Comparison of ENCODE assay signal across 8 mouse cellular contexts in the genomic region with DNA sequence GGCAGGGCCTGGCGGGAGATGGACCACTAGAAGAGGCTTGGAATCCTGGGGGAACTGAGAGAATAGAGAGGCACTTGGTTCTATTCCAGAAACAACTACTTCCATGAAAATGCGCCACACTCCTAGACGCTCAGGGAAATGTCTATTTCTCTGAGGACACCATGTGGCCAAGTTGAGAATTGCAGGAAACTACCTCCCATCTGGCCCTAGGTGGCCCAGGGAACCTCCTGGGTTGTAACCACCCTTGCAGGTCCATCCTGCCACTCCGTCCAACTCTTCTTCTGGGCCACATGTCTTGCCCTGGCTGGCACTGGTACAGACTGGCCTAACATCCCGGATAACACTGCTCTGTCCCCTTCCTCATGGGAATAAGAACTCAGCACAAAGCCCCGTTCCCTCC. TPM values are rescaled to one million over a fixed set of nuclear protein-coding genes. Genes with fewer than 3 reads are reported as not detected.
A peak's percentile ranks its signal among the peaks of the same experiment; 100 is the strongest.
DNase-seq lines count a peak whose midpoint lies in the region; ATAC-seq and TF ChIP-seq lines count a peak whose summit lies in the region.

No protein-coding gene starts in this region.

- H3K79me3 ChIP-seq in C2C12 (ENCODE audit: low read depth), result no peaks in the 10 kb centered on the region

- H3K4me3 ChIP-seq in C2C12 (ENCODE audit: insufficient read depth, poor library complexity, severe bottlenecking), result no peak overlapping the region
- H3K4me3 ChIP-seq in embryonic facial prominence, embryonic 10.5 days, result no peak overlapping the region
- H3K4me3 ChIP-seq in heart, embryonic 13.5 days, result no peak overlapping the region
- H3K4me3 ChIP-seq in liver, embryonic 14.5 days (ENCODE audit: insufficient read depth in 1 of 2, low read depth in 2 of 2, low read length in 2 of 2), result no peak overlapping the region
- no peak overlapping the region for H3K4me3 ChIP-seq in neural tube, embryonic 13.5 days

- no peaks in the 10 kb centered on the region for H3K79me2 ChIP-seq in C2C12 (ENCODE audit: control insufficient read depth, insufficient read depth)

- no peak overlapping the region for H3K27ac ChIP-seq in embryonic facial prominence, embryonic 10.5 days (replicated peaks)
- H3K27ac ChIP-seq in heart, embryonic 13.5 days (replicated peaks), result no peak overlapping the region; the same call in 1 of the 2 replicates
- no peak overlapping the region for H3K27ac ChIP-seq in liver, embryonic 14.5 days
- H3K27ac ChIP-seq in neural tube, embryonic 13.5 days (replicated peaks), result no peak overlapping the region

- peak; percentile 46 for TF ChIP-seq CTCF in C2C12 (IDR thresholded peaks at IDR 0.05; ENCODE audit: control insufficient read depth, insufficient read depth, insufficient read length)
- TF ChIP-seq CTCF in liver, embryonic 14.5 days (IDR thresholded peaks at IDR 0.05; ENCODE audit: low read depth), result peak; percentile 77

- ATAC-seq in heart, embryonic 13.5 days (ENCODE audit: extremely low read depth, insufficient number of reproducible peaks, low FRiP score, low TSS enrichment), result peak; percentile 9; the same call in 1 of the 2 replicates
- ATAC-seq in liver, embryonic 14.5 days (ENCODE audit: insufficient read depth), result no peak
- ATAC-seq in neural tube, embryonic 13.5 days (ENCODE audit: low read depth), result peak; percentile 52

- no peaks in the 10 kb centered on the region for H3K9me3 ChIP-seq in embryonic facial prominence, embryonic 10.5 days
- no peaks in the 10 kb centered on the region for H3K9me3 ChIP-seq in heart, embryonic 13.5 days
- H3K9me3 ChIP-seq in liver, embryonic 14.5 days (ENCODE audit: control insufficient read depth, low read length), result no peaks in the 10 kb centered on the region
- no peaks in the 10 kb centered on the region for H3K9me3 ChIP-seq in neural tube, embryonic 13.5 days

- TF ChIP-seq EP300 in liver, embryonic 14.5 days (IDR thresholded peaks at IDR 0.05; ENCODE audit: low read depth), result no peak

- H3K27me3 ChIP-seq in C2C12 (ENCODE audit: control insufficient read depth, insufficient read depth, insufficient read length), result peaks cover 9% of the 10 kb centered on the region
- peaks cover 50% of the 10 kb centered on the region for H3K27me3 ChIP-seq in embryonic facial prominence, embryonic 10.5 days (replicated peaks; ENCODE audit: low read depth, poor library complexity, severe bottlenecking)
- H3K27me3 ChIP-seq in heart, embryonic 13.5 days (replicated peaks), result peaks cover 44% of the 10 kb centered on the region
- H3K27me3 ChIP-seq in liver, embryonic 14.5 days (ENCODE audit: control insufficient read depth, insufficient read depth, low read length), result peaks cover 3% of the 10 kb centered on the region
- peaks cover 27% of the 10 kb centered on the region for H3K27me3 ChIP-seq in neural tube, embryonic 13.5 days

- DNase-seq in adrenal gland, adult 8-10 months, result peak; percentile 47
- peak; percentile 65 for DNase-seq in embryonic facial prominence, embryonic 10.5 days (ENCODE audit: low spot score)
- peak; percentile 86 for DNase-seq in kidney, postnatal 10 days
- DNase-seq in liver, embryonic 14.5 days (ENCODE audit: low read depth in 3 of 3, low spot score in 3 of 3), result peak in 1 of 3 experiments; percentile 29
- peak; percentile 40 for DNase-seq in testis, postnatal 14 days (ENCODE audit: low spot score)

- WGBS in embryonic facial prominence, embryonic 10.5 days, result 16% methylated on average over 6 of the region's 6 CpGs
- WGBS in heart, embryonic 13.5 days, result 18% methylated on average over 6 of the region's 6 CpGs
- WGBS in liver, embryonic 14.5 days (ENCODE audit: insufficient replicate concordance), result 15% methylated on average over 6 of the region's 6 CpGs
- 28% methylated on average over 6 of the region's 6 CpGs for WGBS in neural tube, embryonic 13.5 days

- no peaks in the 10 kb centered on the region for H3K36me3 ChIP-seq in C2C12 (ENCODE audit: control insufficient read depth, insufficient read depth)
- H3K36me3 ChIP-seq in embryonic facial prominence, embryonic 10.5 days (replicated peaks), result no peaks in the 10 kb centered on the region
- no peaks in the 10 kb centered on the region for H3K36me3 ChIP-seq in heart, embryonic 13.5 days
- H3K36me3 ChIP-seq in liver, embryonic 14.5 days (replicated peaks; ENCODE audit: control insufficient read depth, insufficient read depth, low read depth), result no peaks in the 10 kb centered on the region
- no peaks in the 10 kb centered on the region for H3K36me3 ChIP-seq in neural tube, embryonic 13.5 days

- H3K9ac ChIP-seq in heart, embryonic 13.5 days, result no peak overlapping the region
- H3K9ac ChIP-seq in liver, embryonic 14.5 days (replicated peaks), result no peak overlapping the region
- H3K9ac ChIP-seq in neural tube, embryonic 13.5 days, result no peak overlapping the region

- H3K4me2 ChIP-seq in heart, embryonic 13.5 days, result no peak overlapping the region
- H3K4me2 ChIP-seq in liver, embryonic 14.5 days (ENCODE audit: low read depth), result no peak overlapping the region
- H3K4me2 ChIP-seq in neural tube, embryonic 13.5 days, result no peak overlapping the region

- no peak overlapping the region for H3ac ChIP-seq in C2C12 (ENCODE audit: control insufficient read depth, insufficient read length, low read depth)

- peaks cover 19% of the 10 kb centered on the region for H3K4me1 ChIP-seq in embryonic facial prominence, embryonic 10.5 days
- peaks cover 3% of the 10 kb centered on the region for H3K4me1 ChIP-seq in heart, embryonic 13.5 days
- H3K4me1 ChIP-seq in liver, embryonic 14.5 days (replicated peaks; ENCODE audit: control insufficient read depth in 2 of 2, insufficient read depth in 2 of 2, low read length in 1 of 2), result no peaks in the 10 kb centered on the region; a peak in 1 of 4 replicates
- no peaks in the 10 kb centered on the region for H3K4me1 ChIP-seq in neural tube, embryonic 13.5 days (replicated peaks)

TF ChIP-seq in C2C12, 6 proteins besides CTCF, POLR2A, EP300 and RAD21:
- TF ChIP-seq MYOD1 (IDR thresholded peaks at IDR 0.05; ENCODE audit: control insufficient read depth, insufficient read length, low read depth) (no peak), FOSL1 (IDR thresholded peaks at IDR 0.05; ENCODE audit: insufficient read depth, low read length, poor library complexity, severe bottlenecking) (no peak), MAX (IDR thresholded peaks at IDR 0.05) (no peak), USF1 (IDR thresholded peaks at IDR 0.05; ENCODE audit: low read depth) (no peak), CEBPB (IDR thresholded peaks at IDR 0.05; ENCODE audit: low read depth) (no peak), MYOG (IDR thresholded peaks at IDR 0.05; ENCODE audit: control insufficient read depth, extremely low read depth, insufficient read length) (no peak)

RNA-seq across cellular contexts. Expression of a gene that starts 7.3 kb away (rescaled TPM):
- polyA plus RNA-seq in C2C12 (2012; fragmentation: generic; extraction: Trizol), result 0.02 TPM
- total RNA-seq in adrenal gland, adult 8-10 months (2022), result not detected
- polyA plus RNA-seq in embryonic facial prominence, embryonic 10.5 days (2016; fragmentation: Nextera tagmentation; extraction: Ambion mirVana), result 0.11 TPM in 1 of 2 replicates, not detected in the other
- polyA plus RNA-seq in heart, embryonic 13.5 days (2015; fragmentation: Nextera tagmentation; extraction: Ambion mirVana), result 0.15 TPM in 1 of 2 replicates, not detected in the other
- polyA plus RNA-seq in liver, embryonic 14.5 days (2012; rRNA removed), result 0.02 TPM in 1 of 2 replicates, not detected in the other
- not detected in 2 replicates for polyA plus RNA-seq in liver, embryonic 14.5 days (2014; fragmentation: Nextera tagmentation; extraction: Ambion mirVana)
- not detected in 2 replicates for polyA plus RNA-seq in neural tube, embryonic 13.5 days (2015; fragmentation: Nextera tagmentation; extraction: Ambion mirVana)

RNA-seq across cellular contexts. Expression of a gene that starts 24.2 kb away (rescaled TPM):
- 0.07 TPM for polyA plus RNA-seq in C2C12 (2012; fragmentation: generic; extraction: Trizol)
- total RNA-seq in adrenal gland, adult 8-10 months (2022), result 1 to 10 TPM in 1 of 4 experiments, under 1 TPM in 3; 0.41 to 1.5 (median 0.62) TPM
- polyA plus RNA-seq in embryonic facial prominence, embryonic 10.5 days (2016; fragmentation: Nextera tagmentation; extraction: Ambion mirVana), result 0.34 and 0.36 TPM in 2 replicates
- 0.21 and 0.41 TPM in 2 replicates for polyA plus RNA-seq in heart, embryonic 13.5 days (2015; fragmentation: Nextera tagmentation; extraction: Ambion mirVana)
- polyA plus RNA-seq in liver, embryonic 14.5 days (2012; rRNA removed), result 0.04 TPM in 1 of 2 replicates, not detected in the other
- 0.06 TPM in 1 of 2 replicates, not detected in the other for polyA plus RNA-seq in liver, embryonic 14.5 days (2014; fragmentation: Nextera tagmentation; extraction: Ambion mirVana)
- 0.96 and 1.0 TPM in 2 replicates for polyA plus RNA-seq in neural tube, embryonic 13.5 days (2015; fragmentation: Nextera tagmentation; extraction: Ambion mirVana)

RNA-seq across cellular contexts. Expression of a gene that starts 43.3 kb away (rescaled TPM):
- 0.04 TPM for polyA plus RNA-seq in C2C12 (2012; fragmentation: generic; extraction: Trizol)
- total RNA-seq in adrenal gland, adult 8-10 months (2022), result 1 to 10 TPM in 3 of 4 experiments, under 1 TPM in 1; 0.99 to 1.6 (median 1.3) TPM
- polyA plus RNA-seq in embryonic facial prominence, embryonic 10.5 days (2016; fragmentation: Nextera tagmentation; extraction: Ambion mirVana), result 0.38 and 0.45 TPM in 2 replicates
- 1.4 and 1.5 TPM in 2 replicates for polyA plus RNA-seq in heart, embryonic 13.5 days (2015; fragmentation: Nextera tagmentation; extraction: Ambion mirVana)
- polyA plus RNA-seq in liver, embryonic 14.5 days (2012; rRNA removed), result 0.03 and 0.04 TPM in 2 replicates
- 0.08 and 0.14 TPM in 2 replicates for polyA plus RNA-seq in liver, embryonic 14.5 days (2014; fragmentation: Nextera tagmentation; extraction: Ambion mirVana)
- 0.17 TPM in 1 of 2 replicates, not detected in the other for polyA plus RNA-seq in neural tube, embryonic 13.5 days (2015; fragmentation: Nextera tagmentation; extraction: Ambion mirVana)

RNA-seq across cellular contexts. Expression of a gene that starts 43.4 kb away (rescaled TPM):
- polyA plus RNA-seq in C2C12 (2012; fragmentation: generic; extraction: Trizol), result 2.2 TPM
- total RNA-seq in adrenal gland, adult 8-10 months (2022), result 10 to 100 TPM; 52.5 to 60.1 (median 54.5) TPM
- polyA plus RNA-seq in embryonic facial prominence, embryonic 10.5 days (2016; fragmentation: Nextera tagmentation; extraction: Ambion mirVana), result 7.2 and 8.4 TPM in 2 replicates
- polyA plus RNA-seq in heart, embryonic 13.5 days (2015; fragmentation: Nextera tagmentation; extraction: Ambion mirVana), result 5.8 and 9.6 TPM in 2 replicates
- 0.81 and 1.1 TPM in 2 replicates for polyA plus RNA-seq in liver, embryonic 14.5 days (2012; rRNA removed)
- polyA plus RNA-seq in liver, embryonic 14.5 days (2014; fragmentation: Nextera tagmentation; extraction: Ambion mirVana), result 1.5 and 2.3 TPM in 2 replicates
- polyA plus RNA-seq in neural tube, embryonic 13.5 days (2015; fragmentation: Nextera tagmentation; extraction: Ambion mirVana), result 11.3 and 12.0 TPM in 2 replicates

RNA-seq across cellular contexts. Expression of a gene that starts 53.6 kb away (rescaled TPM):
- polyA plus RNA-seq in C2C12 (2012; fragmentation: generic; extraction: Trizol), result not detected
- 100 to 1,000 TPM; 277 to 564 (median 391) TPM for total RNA-seq in adrenal gland, adult 8-10 months (2022)
- polyA plus RNA-seq in embryonic facial prominence, embryonic 10.5 days (2016; fragmentation: Nextera tagmentation; extraction: Ambion mirVana), result 0.10 TPM in 1 of 2 replicates, not detected in the other
- polyA plus RNA-seq in heart, embryonic 13.5 days (2015; fragmentation: Nextera tagmentation; extraction: Ambion mirVana), result not detected in 2 replicates
- polyA plus RNA-seq in liver, embryonic 14.5 days (2012; rRNA removed), result not detected in 2 replicates
- polyA plus RNA-seq in liver, embryonic 14.5 days (2014; fragmentation: Nextera tagmentation; extraction: Ambion mirVana), result not detected in 2 replicates
- polyA plus RNA-seq in neural tube, embryonic 13.5 days (2015; fragmentation: Nextera tagmentation; extraction: Ambion mirVana), result not detected in 2 replicates
